Mouse (Mus musculus) forebrain, embryonic 10.5 days (tissue): ENCODE data around the gene Slc9a8. TPM values are rescaled to one million over a fixed set of nuclear protein-coding genes. Genes with fewer than 3 reads are reported as not detected.

Source experiments
- DNase-seq: peaks from one replicate; pipeline ENCODE4 v3.0.0-alpha.2; 2017; ENCODE audit warnings: low spot score; ENCODE audit errors: extremely low spot score
- H3K27ac ChIP-seq: fragments of 300-500 bp; sonication (generic); 2 replicates; pipeline ENCODE4 v1.5.1; 2016; ENCODE audit warnings: mild to moderate bottlenecking
- H3K27me3 ChIP-seq: fragments of 300-500 bp; sonication (generic); 2 replicates; pipeline ENCODE4 v1.6.1; 2016; ENCODE audit warnings: mild to moderate bottlenecking; ENCODE audit not compliant: poor library complexity, severe bottlenecking
- H3K36me3 ChIP-seq: fragments of 300-500 bp; sonication (generic); replicated peaks from 2 replicates; pipeline ENCODE4 v1.6.1; 2016; ENCODE audit warnings: mild to moderate bottlenecking, moderate library complexity
- H3K4me1 ChIP-seq: fragments of 300-500 bp; sonication (generic); 2 replicates; pipeline ENCODE4 v1.6.1; 2016
- H3K4me3 ChIP-seq: fragments of 300-500 bp; sonication (generic); 2 replicates; pipeline ENCODE4 v1.5.1; 2016; ENCODE audit warnings: mild to moderate bottlenecking, moderate library complexity
- H3K9me3 ChIP-seq: fragments of 300-500 bp; sonication (generic); 2 replicates; pipeline ENCODE4 v1.6.1; 2016; ENCODE audit warnings: mild to moderate bottlenecking, moderate library complexity
- WGBS: fragments of 180-500 bp; shearing (Covaris S2); methylation state at CpG from one replicate; pipeline ENCODE4 v1.1.7; 2016; 5-methylcytosine and 5-hydroxymethylcytosine counted together
- polyA plus RNA-seq: library from polyadenylated mRNA; unstranded; fragments of >200 nt; fragmentation: Nextera tagmentation; extraction: Ambion mirVana; gene quantifications from 2 replicates; pipeline ENCODE4 v1.2.1, GENCODE M21; 2016

Gene Slc9a8
- polyA plus RNA-seq, 1 experiment from 2014 or later, result 24.4 TPM

GRCm38 (mm10) chr2:167497272-167497671, 75.8 kb downstream of the Slc9a8 start:
- Histone ChIP-seq H3K9me3 (no peaks in the 10 kb centered on the region), H3K27me3 (no peaks in the 10 kb centered on the region), H3K27ac (no peak overlapping the region), H3K4me1 (peaks cover 8% of the 10 kb centered on the region), H3K4me3 (no peak overlapping the region), H3K36me3 (peaks cover 14% of the 10 kb centered on the region)
- no peak for DNase-seq
- 83% methylated on average over 5 of the region's 5 CpGs for WGBS

GRCm38 (mm10) chr2:167502554-167503252, 81.2 kb downstream of the Slc9a8 start:
- H3K4me1 ChIP-seq, result peaks cover 31% of the 10 kb centered on the region
- peak overlapping the region; percentile 99 for H3K4me3 ChIP-seq
- 52% methylated on average over 13 of the region's 13 CpGs for WGBS
- H3K27ac ChIP-seq, result peak overlapping the region; percentile 94
- no peaks in the 10 kb centered on the region for H3K27me3 ChIP-seq
- H3K36me3 ChIP-seq, result peaks cover 34% of the 10 kb centered on the region
- DNase-seq, result no peak
- no peaks in the 10 kb centered on the region for H3K9me3 ChIP-seq

GRCm38 (mm10) chr2:167503253-167503895, 81.9 kb downstream of the Slc9a8 start:
- H3K4me1 ChIP-seq, result peaks cover 31% of the 10 kb centered on the region
- WGBS, result under 1% methylated on average over 79 of the region's 85 CpGs
- H3K36me3 ChIP-seq, result peaks cover 41% of the 10 kb centered on the region
- peak overlapping the region; percentile 94 for H3K27ac ChIP-seq
- DNase-seq, result peak; percentile 87
- no peaks in the 10 kb centered on the region for H3K27me3 ChIP-seq
- H3K9me3 ChIP-seq, result no peaks in the 10 kb centered on the region
- peak overlapping the region; percentile 99 for H3K4me3 ChIP-seq

GRCm38 (mm10) chr2:167503896-167504349, 82.4 kb downstream of the Slc9a8 start:
- Histone ChIP-seq H3K27ac (peak overlapping the region; percentile 94), H3K27me3 (no peaks in the 10 kb centered on the region), H3K36me3 (peaks cover 46% of the 10 kb centered on the region), H3K9me3 (no peaks in the 10 kb centered on the region), H3K4me3 (peak overlapping the region; percentile 99), H3K4me1 (peaks cover 31% of the 10 kb centered on the region)
- under 1% methylated on average over 32 of the region's 32 CpGs for WGBS
- DNase-seq, result peak; percentile 43

GRCm38 (mm10) chr2:167505127-167505526, 83.6 kb downstream of the Slc9a8 start:
- Histone ChIP-seq H3K36me3 (peaks cover 58% of the 10 kb centered on the region), H3K4me1 (peaks cover 31% of the 10 kb centered on the region), H3K4me3 (peak overlapping the region; percentile 99; the same call in 1 of the 2 replicates), H3K27ac (no peak overlapping the region), H3K9me3 (no peaks in the 10 kb centered on the region), H3K27me3 (no peaks in the 10 kb centered on the region)
- no peak for DNase-seq
- WGBS, result 94% methylated on average over 3 of the region's 3 CpGs

- 93% methylated on average over 10 of the region's 10 CpGs for WGBS
- DNase-seq, result no peak
Observed at GRCm38 (mm10) chr2:167506546-167507260, 85.2 kb downstream of the Slc9a8 start.

GRCm38 (mm10) chr2:167507719-167508385, 86.3 kb downstream of the Slc9a8 start:
- Histone ChIP-seq H3K9me3 (no peaks in the 10 kb centered on the region), H3K36me3 (peaks cover 85% of the 10 kb centered on the region), H3K4me3 (no peak overlapping the region), H3K27me3 (no peaks in the 10 kb centered on the region), H3K27ac (no peak overlapping the region), H3K4me1 (peaks cover 30% of the 10 kb centered on the region)
- no peak for DNase-seq
- WGBS, result 95% methylated on average over 3 of the region's 3 CpGs

More at GRCm38 (mm10) chr2:167506546-167507260, 85.2 kb downstream of the Slc9a8 start:
- H3K27me3 ChIP-seq, result no peaks in the 10 kb centered on the region
- H3K4me3 ChIP-seq, result no peak overlapping the region
- H3K4me1 ChIP-seq, result peaks cover 31% of the 10 kb centered on the region
- H3K9me3 ChIP-seq, result no peaks in the 10 kb centered on the region
- no peak overlapping the region for H3K27ac ChIP-seq
- H3K36me3 ChIP-seq, result peaks cover 74% of the 10 kb centered on the region

GRCm38 (mm10) chr2:167508569-167508968, 87.1 kb downstream of the Slc9a8 start:
- no peaks in the 10 kb centered on the region for H3K9me3 ChIP-seq
- no peak overlapping the region for H3K4me3 ChIP-seq
- peaks cover 93% of the 10 kb centered on the region for H3K36me3 ChIP-seq
- H3K27ac ChIP-seq, result no peak overlapping the region
- DNase-seq, result no peak
- 96% methylated on average over 4 of the region's 4 CpGs for WGBS
- peaks cover 26% of the 10 kb centered on the region for H3K4me1 ChIP-seq
- no peaks in the 10 kb centered on the region for H3K27me3 ChIP-seq

GRCm38 (mm10) chr2:167510485-167510884, 89.0 kb downstream of the Slc9a8 start:
- no peaks in the 10 kb centered on the region for H3K27me3 ChIP-seq
- 94% methylated on average over 3 of the region's 3 CpGs for WGBS
- peaks cover 99% of the 10 kb centered on the region for H3K36me3 ChIP-seq
- no peak overlapping the region for H3K27ac ChIP-seq
- no peak for DNase-seq
- peaks cover 10% of the 10 kb centered on the region for H3K4me1 ChIP-seq
- no peak overlapping the region for H3K4me3 ChIP-seq
- H3K9me3 ChIP-seq, result no peaks in the 10 kb centered on the region

GRCm38 (mm10) chr2:167512365-167512764, 90.9 kb downstream of the Slc9a8 start:
- H3K27ac ChIP-seq, result no peak overlapping the region
- WGBS, result 95% methylated on average over 9 of the region's 9 CpGs
- H3K9me3 ChIP-seq, result no peaks in the 10 kb centered on the region
- H3K4me3 ChIP-seq, result no peak overlapping the region
- H3K4me1 ChIP-seq, result no peaks in the 10 kb centered on the region
- peaks cover 100% of the 10 kb centered on the region for H3K36me3 ChIP-seq
- no peaks in the 10 kb centered on the region for H3K27me3 ChIP-seq
- no peak for DNase-seq

- 91% methylated on average over 5 of the region's 5 CpGs for WGBS
- Histone ChIP-seq H3K9me3 (no peaks in the 10 kb centered on the region), H3K27ac (no peak overlapping the region), H3K36me3 (peaks cover 100% of the 10 kb centered on the region), H3K27me3 (no peaks in the 10 kb centered on the region), H3K4me3 (no peak overlapping the region), H3K4me1 (no peaks in the 10 kb centered on the region)
- no peak for DNase-seq
Observed at GRCm38 (mm10) chr2:167512970-167513369, 91.5 kb downstream of the Slc9a8 start.

GRCm38 (mm10) chr2:167514641-167515040, 93.1 kb downstream of the Slc9a8 start:
- no peaks in the 10 kb centered on the region for H3K4me1 ChIP-seq
- no peak overlapping the region for H3K27ac ChIP-seq
- H3K9me3 ChIP-seq, result no peaks in the 10 kb centered on the region
- H3K36me3 ChIP-seq, result peaks cover 99% of the 10 kb centered on the region
- no peak for DNase-seq
- no peaks in the 10 kb centered on the region for H3K27me3 ChIP-seq
- 93% methylated on average over 4 of the region's 4 CpGs for WGBS
- H3K4me3 ChIP-seq, result no peak overlapping the region
